Mouse (Mus musculus): ENCODE measurements at regions not wholly inside any gene's neighbourhood (a gene's known extent, or its start where the extent isn't known, plus 50 kb on each side); places are given as distances from the start of the nearest gene placed in this dataset.

- Histone ChIP-seq H3K4me1 (ENCODE audit: control insufficient read depth, insufficient read depth, low read length) (no peaks in the 10 kb centered on the region), H3K4me3 (ENCODE audit: insufficient read depth, low read length) (no peak overlapping the region), H3K27ac (ENCODE audit: insufficient read depth, low read length) (no peak overlapping the region)
- TF ChIP-seq CTCF (IDR thresholded peaks at IDR 0.05; ENCODE audit: extremely low read depth, insufficient read depth, low read length) (no peak), POLR2A (IDR thresholded peaks at IDR 0.05; ENCODE audit: extremely low read depth, insufficient read depth, low read length) (no peak)
Measured at GRCm38 (mm10) chr9:97162465-97162864, 51.5 kb upstream of the Slc25a36 start.
